Mouse (Mus musculus): ENCODE results near the gene Tufm.

The Tufm gene

GRCm38 (mm10) chr7:126487052-126487483 is at the start of gene Tufm:
Gene Tufm, plus strand, starts transcription at chr7:126487361.
- peak; percentile 97 for DNase-seq (ENCODE audit: low read depth, low spot score)

- DNase-seq (ENCODE audit: low read depth, low spot score): no peak
Observed at GRCm38 (mm10) chr7:126440134-126440533, 47.0 kb upstream of the Tufm start.

- no peak for DNase-seq (ENCODE audit: low read depth, low spot score)
Observed at GRCm38 (mm10) chr7:126443997-126444396, 43.2 kb upstream of the Tufm start.

- no peak for DNase-seq (ENCODE audit: low read depth, low spot score)
Observed at GRCm38 (mm10) chr7:126444536-126444935, 42.6 kb upstream of the Tufm start.

GRCm38 (mm10) chr7:126445104-126445815 is 41.9 kb upstream of the Tufm start:
- DNase-seq (ENCODE audit: low read depth, low spot score): no peak

GRCm38 (mm10) chr7:126446217-126446616 is 40.9 kb upstream of the Tufm start:
- DNase-seq (ENCODE audit: low read depth, low spot score): no peak

GRCm38 (mm10) chr7:126448481-126448880 is 38.7 kb upstream of the Tufm start:
- no peak for DNase-seq (ENCODE audit: low read depth, low spot score)

GRCm38 (mm10) chr7:126449991-126450390 is 37.2 kb upstream of the Tufm start:
- no peak for DNase-seq (ENCODE audit: low read depth, low spot score)

- no peak for DNase-seq (ENCODE audit: low read depth, low spot score)
Observed at GRCm38 (mm10) chr7:126450641-126451040, 36.5 kb upstream of the Tufm start.

- no peak for DNase-seq (ENCODE audit: low read depth, low spot score)
Observed at GRCm38 (mm10) chr7:126452244-126452643, 34.9 kb upstream of the Tufm start.

GRCm38 (mm10) chr7:126453861-126454260 is 33.3 kb upstream of the Tufm start:
- DNase-seq (ENCODE audit: low read depth, low spot score): peak; percentile 48

- DNase-seq (ENCODE audit: low read depth, low spot score): no peak
Observed at GRCm38 (mm10) chr7:126455242-126455641, 31.9 kb upstream of the Tufm start.

- DNase-seq (ENCODE audit: low read depth, low spot score): no peak
Observed at GRCm38 (mm10) chr7:126456382-126457266, 30.5 kb upstream of the Tufm start.

- DNase-seq (ENCODE audit: low read depth, low spot score): no peak
Observed at GRCm38 (mm10) chr7:126458225-126458624, 28.9 kb upstream of the Tufm start.

- no peak for DNase-seq (ENCODE audit: low read depth, low spot score)
Observed at GRCm38 (mm10) chr7:126458844-126459618, 28.1 kb upstream of the Tufm start.

- DNase-seq (ENCODE audit: low read depth, low spot score): no peak
Observed at GRCm38 (mm10) chr7:126460623-126461399, 26.4 kb upstream of the Tufm start.

GRCm38 (mm10) chr7:126461626-126462025 is 25.5 kb upstream of the Tufm start:
- no peak for DNase-seq (ENCODE audit: low read depth, low spot score)

- DNase-seq (ENCODE audit: low read depth, low spot score): no peak
Observed at GRCm38 (mm10) chr7:126463004-126463403, 24.2 kb upstream of the Tufm start, which contains the start of gene Atp2a1. Gene Atp2a1, minus strand, starts transcription at chr7:126463108.

GRCm38 (mm10) chr7:126463547-126463946 is 23.6 kb upstream of the Tufm start:
- no peak for DNase-seq (ENCODE audit: low read depth, low spot score)

GRCm38 (mm10) chr7:126464121-126464520 is 23.0 kb upstream of the Tufm start:
- no peak for DNase-seq (ENCODE audit: low read depth, low spot score)

- DNase-seq (ENCODE audit: low read depth, low spot score): no peak
Observed at GRCm38 (mm10) chr7:126464836-126465235, 22.3 kb upstream of the Tufm start.

Measured in A20 (cell line).